Mouse (Mus musculus) R1 (cell line): ENCODE measurements at regions not wholly inside any gene's neighbourhood (a gene's known extent, or its start where the extent isn't known, plus 50 kb on each side); places are given as distances from the start of the nearest gene placed in this dataset.

ENCODE experiments used
- DNase-seq: peaks from one replicate; pipeline ENCODE4 v3.0.0-alpha.2; 2018; ENCODE audit warnings: low read depth, low spot score

DNA sequence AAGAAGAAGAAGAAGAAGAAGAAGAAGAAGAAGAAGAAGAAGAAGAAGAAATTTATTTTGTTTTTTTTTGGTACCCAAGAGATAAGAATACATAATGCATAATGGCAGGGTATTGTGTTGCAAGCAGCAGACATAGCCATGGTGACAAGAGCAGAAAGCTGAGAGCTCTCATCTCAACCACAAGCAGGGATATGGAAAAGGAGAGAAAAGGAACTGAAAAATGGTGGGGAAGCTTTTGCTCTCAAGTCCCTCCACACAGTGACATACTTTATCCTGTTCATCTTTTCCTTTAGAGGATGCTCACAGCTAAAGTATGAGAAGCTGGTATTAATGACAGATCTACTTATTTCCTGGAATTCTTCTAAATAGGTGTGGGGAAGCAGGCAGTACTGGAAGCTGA lies 115.2 kb upstream of the Pik3r1 start:
- no peak for DNase-seq

DNA sequence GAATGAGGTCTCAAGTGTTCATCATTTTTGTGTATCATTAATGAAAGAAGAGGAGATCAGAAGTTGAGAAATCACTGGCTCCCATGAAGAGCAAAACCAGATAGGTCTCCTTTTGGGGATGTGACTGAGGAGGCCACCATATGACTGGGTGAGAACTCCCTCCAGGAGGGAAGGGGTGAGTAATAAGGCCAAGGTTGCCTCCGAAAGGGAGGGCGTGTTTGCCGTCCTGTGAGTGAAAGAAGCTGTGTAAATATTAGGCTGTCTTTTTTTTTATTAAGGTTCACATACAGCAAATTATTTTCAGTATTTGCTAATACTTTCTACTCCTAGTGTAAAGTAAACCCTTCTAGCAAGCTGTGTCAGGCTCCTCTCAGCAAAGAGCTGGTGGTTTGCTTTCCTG lies 116.7 kb upstream of the Pik3r1 start:
- DNase-seq: no peak

DNA sequence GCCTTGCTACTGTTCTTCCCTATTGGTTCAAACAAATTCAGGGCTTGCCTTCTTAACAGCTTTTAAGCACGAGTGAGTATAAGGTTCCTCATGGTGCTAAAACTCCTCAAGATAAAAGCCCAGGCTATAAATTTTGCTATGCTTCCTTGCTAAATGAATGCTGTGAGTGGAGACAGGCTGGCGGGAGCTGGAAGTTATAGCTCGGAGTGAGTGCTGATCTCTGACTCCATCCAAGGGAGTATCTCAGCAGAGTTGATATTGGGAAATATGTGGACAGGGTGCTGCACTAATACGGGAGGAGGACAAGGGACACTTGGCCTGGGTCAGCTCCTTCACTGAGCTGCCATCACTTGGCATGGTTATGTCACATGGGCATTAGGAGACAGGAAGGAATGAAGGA lies 123.5 kb upstream of the Pik3r1 start:
- no peak for DNase-seq

DNA sequence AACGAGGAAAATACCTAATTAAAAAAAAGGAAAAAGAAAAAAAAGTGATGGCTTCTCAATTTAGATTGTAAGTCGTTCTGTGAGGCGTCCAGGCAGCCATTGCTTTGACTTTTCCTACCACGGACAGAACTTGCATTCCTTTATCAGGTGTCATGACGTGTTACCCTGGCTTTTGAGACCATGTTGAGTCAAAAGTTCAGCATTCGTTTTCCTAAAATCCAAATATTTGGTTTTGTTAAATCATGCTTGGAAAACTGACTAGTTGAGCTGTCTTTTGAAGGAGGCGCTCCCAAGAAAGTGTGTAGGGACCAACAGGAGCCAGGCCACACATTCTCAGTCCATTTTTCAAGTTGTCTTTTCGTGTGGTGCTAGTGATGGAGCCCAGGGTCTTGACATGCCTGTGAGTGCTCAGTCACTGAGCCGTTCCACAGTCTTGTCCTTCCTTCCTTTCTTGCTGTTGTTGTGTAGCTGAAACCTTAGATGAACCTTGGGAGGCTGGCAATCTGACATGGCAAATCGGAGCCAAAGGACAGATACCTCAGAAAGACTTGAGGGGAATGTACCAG lies 125.1 kb upstream of the Pik3r1 start:
- no peak for DNase-seq

DNA sequence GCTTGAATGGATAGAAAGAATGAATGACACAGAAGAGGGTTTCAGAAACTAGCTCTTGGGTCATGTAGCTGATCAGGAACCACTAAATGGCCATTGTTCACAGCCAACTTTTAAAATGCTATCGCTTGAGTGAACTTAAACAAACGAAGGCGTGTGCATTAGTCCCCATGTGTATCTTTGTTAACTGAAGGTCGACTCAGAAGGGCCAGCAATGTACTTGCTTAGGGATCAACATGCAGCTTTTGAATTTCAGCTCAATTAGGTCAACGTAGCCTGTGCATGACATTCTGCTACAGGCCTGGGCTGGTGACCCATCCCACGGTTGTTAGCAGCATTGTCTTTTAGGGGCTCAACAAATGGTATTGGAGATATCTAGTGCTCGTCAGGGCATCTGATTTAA lies 127.1 kb upstream of the Pik3r1 start:
- DNase-seq: no peak

DNA sequence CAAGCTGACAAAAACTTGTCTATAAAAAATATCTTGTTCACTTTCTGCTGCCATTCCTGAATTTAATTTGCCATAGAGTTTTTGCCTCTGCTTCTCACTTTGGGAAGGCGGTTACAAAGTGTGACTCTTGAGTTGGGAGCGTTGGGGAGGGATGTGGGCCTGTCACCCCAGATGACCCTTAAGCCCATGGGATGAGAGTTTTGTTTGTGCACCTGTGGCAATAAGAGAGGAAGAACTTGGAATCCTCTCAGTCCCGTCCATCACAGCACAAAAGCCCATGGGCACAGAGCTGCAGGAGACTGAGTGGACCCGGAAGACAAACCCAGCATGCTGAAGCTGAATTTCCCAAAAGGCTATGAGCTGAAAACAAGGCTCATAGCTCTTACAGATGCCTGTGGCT lies 127.7 kb upstream of the Pik3r1 start:
- no peak for DNase-seq

DNA sequence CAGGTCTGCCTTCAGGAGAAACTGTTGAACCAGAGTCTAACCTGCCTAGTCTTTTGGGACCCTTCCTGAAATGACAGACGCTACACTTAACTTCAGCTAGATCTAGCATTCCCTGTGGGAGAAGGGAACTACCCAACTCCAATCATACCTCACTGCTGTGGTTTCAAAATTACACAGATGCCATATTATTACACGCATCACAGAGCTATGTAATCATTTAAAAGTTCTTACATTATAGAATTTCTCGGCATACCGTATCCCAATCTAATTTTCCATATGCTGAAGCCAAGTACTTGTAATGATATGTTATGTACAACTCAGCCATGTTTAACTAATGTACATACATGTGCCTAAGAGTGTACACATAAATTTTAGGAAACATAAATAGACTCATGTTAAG lies 128.9 kb upstream of the Pik3r1 start:
- no peak for DNase-seq

DNA sequence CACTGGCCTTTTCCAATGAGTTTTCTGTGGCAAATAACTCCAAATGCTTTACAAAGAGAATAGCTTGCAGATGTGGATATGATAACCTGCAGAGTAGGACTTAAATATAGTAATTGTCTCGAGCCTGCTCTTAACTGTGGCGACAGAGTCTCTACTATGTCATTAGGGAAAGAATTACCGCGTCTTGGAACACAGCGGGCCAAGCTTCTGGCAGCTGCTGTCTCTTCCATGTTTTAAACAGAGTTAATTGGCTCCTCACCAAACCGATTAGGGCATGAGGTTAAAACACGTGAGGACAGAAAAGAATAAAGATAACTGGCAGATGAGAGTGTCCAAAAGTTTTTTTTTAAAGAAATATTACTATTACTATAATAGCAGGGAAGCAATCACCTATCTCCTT lies 134.2 kb upstream of the Pik3r1 start:
- no peak for DNase-seq

DNA sequence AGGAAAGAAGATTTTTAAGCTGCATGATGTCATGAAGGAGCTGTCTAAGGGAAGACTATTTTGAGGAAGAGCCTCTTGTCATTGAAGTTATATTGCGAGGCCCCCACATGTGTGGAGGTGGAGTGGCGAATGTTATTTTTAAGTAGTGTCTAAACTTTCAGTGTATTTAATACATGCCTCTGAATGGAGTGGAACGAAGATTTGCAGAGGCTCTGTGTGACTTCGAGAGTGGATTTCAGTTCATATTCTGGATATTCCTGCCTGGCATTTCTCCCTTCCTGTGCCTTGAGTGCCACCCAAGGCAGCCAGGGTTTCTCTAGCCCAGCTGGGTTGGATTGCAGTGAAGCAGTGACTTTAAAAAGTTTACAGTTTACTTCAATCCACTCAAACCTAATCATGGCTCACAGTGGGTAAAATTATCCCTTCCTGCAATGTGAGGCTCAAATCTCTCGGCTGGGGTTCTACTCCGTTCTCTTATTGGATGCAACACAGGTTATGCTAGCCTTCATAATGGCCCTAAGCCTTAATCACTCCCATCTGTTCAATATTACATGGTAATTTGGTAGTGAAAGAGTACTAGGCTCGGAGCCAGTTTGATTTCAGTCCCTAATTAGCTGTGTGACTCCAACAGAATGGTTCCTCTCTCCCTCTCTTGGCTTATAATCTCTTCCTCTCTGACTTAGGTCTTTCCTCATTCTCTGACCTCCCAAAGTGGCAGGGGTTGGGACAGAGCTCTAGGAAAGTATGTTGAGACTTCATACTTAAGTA lies 138.1 kb upstream of the Pik3r1 start:
- no peak for DNase-seq

DNA sequence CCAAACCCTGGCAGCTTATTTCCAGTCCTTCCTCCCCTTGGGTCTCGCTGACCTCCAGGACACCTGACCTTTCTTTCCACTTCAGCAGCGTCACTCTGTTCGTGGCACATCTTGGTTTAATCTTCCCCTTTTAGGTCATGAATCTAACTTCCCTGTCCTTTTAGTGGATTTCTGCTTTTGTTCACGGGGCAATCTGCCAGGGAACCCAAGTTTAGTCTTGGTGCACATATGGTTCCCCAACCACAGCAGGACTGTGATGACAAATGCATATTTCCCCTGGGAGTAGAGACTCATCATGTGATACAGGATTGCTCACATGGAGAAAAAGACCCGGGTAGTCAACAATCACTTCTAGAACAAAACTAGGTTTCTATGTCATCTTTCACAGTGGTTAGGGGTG lies 141.0 kb upstream of the Pik3r1 start:
- DNase-seq: no peak

DNA sequence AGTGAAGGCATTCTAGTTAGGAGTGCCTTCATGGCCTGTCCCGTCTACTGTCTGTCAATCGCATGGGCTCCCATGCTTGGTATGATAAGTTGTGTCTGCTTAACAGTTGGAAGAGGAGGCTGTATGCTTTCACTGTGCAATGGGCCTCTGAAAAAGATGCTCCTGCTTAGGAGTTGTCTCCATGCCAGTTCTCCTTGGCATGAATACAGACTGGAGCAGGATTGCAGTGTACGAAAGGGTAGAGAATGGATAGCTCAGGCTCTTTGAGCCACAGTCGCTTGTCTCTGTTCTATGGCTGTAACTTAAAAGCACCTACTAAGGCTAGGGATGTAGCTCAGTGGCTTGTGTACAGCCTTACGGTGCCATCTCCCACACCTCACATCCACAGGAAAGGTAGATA lies 142.7 kb upstream of the Pik3r1 start:
- no peak for DNase-seq

DNA sequence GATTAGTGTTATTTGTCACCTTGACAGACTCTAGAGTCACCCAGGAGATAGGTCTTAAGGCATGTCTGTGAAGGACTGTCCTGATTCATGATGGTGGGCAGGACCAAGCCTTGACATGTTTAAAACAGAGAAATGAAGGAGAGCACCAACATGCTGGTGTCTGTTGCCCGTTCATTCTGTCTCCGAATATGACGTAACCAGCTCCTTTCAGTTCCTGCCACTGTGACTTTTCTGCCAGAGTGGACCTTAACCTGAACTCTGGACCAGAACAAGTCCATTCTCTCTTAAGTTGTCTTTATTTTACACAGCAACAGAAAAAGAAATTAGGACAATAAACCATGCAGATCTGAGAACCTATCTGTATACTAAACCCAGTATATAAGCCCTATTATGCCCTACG lies 146.1 kb upstream of the Pik3r1 start:
- no peak for DNase-seq

DNA sequence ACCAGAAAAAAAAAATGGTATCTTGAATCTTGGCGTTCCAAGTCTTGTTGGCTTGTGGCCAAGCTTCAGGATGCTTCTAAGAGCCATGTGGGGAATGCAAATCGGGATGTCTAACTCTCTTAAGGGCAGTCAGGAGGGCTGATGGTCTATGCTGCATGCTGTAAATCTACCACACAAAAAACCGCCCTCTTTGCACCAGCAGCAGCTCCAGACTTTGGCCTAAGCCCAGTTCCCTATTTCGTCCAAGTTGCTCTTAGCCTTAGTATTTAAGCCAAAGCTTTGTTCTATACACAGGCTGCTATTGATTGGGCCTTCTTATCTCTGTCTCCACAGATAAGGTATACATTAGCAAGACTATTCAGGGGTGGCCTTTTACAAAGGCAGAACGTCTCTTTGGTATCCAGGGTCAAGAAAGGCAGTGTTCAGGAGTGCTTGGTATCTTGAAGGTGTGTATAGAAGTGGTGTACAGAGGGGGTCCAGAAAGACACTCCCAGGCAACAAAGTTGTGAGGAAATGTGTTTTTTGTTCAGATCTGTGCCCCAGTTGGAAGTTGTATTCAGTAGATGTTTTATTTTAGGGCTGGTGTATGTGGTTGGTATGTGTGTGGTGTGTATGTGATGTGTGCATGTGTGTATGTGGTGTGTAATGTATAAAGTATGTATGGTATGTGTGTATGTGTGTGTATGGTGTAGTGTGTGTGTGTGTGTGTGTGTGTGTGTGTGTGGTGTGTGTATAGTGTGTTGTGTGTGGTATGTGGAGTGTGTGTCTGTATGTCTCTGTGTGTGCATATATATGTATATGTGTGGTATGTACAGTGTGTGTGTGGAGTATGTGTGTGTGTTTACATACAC lies 146.9 kb upstream of the Pik3r1 start:
- DNase-seq: no peak

DNA sequence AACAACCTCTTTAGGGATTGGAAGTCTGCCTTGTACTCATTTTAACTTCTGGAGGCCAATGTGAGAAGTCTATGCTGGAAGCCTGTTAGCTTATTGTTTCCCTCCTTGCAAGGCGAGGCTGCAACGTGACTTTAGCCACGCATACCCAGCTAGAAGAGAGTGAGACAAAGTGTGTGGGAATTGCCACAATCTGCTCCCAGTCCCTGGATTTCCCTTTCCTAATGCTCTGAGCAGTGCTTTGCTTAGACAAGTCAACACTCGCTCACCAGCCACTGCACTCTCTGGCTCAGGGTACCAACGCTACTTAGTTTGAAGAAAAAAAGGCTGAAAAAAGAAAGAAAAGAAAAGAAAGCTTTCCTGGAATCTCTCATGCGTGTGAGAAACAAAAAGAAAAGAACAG lies 147.5 kb upstream of the Pik3r1 start:
- DNase-seq: no peak

DNA sequence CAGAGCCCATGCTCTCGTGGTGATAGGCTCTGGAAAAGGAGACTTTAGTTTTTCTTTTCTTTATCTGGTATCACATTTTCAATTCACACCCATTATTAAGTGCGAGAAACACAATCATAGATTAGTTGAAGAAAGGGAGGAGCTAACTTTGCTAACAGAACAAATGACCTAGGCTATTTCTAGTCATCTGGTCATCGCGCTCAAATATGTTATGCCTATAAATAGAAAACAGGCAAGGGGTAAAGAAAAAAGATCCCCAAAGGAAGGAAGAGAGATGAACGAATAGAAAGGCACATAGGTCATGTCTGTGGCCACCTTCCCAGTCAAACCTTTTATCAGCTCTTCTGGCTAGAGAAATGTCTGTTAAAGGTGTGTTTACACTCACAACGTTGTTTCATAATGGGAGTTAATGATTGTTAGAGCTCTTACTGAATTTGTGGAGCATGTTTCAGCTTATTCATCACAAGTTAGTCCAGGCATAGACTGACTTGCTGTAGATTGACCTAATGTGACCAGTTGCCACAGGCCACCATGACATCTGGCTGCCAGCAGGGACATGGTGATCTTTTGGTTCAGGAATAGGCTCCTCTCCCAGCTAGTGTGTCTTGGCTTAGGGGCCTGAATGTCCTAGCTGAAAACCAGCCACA lies 148.1 kb upstream of the Pik3r1 start:
- DNase-seq: no peak

DNA sequence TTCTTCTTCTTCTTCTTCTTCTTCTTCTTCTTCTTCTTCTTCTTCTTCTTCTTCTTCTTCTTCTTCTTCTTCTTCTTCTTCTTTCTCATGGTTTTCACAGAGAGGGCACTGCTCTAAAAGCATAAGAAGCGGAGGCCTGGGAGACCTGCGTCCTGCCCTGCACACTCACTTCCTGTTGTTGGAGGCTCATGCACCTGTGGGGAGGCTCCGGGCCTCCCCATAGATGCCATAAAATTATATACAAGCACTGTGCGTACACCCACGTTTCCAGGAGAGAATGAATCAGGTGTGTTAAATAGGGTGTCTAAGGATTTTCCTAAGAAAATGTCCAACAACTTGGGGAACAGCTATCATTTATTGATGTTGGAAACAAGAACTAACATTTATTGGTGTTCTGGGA lies 148.9 kb upstream of the Pik3r1 start:
- DNase-seq: no peak

DNA sequence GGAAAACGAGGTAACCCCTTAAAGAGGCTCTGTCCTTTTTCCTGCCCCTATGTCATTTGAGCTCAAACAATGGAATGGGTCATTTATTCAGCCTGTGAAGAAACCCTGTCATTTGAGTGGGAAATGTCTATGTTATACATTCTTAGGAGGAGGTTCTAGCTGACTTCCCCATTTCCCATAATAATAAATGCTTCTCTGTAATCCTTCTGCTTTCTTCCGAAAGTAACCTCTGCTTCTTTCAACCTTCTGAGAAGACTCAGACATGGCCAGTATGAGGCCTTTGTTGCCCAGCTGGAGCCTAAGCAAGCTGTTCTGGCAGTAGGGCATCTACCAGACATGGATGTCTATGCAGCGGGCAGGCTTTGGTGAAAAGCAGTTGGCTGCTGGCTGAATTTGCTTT lies 150.2 kb upstream of the Pik3r1 start:
- DNase-seq: no peak

DNA sequence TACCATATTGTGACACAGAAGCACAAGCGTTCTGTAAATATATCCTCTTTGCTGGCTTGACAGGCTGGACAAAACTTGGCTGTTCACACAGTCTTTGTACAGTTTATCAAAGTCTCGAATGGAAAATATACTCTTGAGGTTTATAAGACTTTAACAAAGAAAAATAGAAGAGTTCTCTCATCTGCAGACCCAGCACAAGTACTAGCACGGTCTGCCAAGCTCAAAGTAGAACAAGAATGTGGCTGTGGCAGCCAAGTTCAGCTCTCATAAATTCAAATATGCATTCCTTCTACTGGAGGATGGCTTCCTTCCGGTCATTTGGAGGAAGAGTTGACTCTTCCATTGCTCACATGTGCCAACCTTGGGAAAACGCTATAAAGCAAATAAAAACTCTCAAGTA lies 151.2 kb upstream of the Pik3r1 start:
- no peak for DNase-seq

DNA sequence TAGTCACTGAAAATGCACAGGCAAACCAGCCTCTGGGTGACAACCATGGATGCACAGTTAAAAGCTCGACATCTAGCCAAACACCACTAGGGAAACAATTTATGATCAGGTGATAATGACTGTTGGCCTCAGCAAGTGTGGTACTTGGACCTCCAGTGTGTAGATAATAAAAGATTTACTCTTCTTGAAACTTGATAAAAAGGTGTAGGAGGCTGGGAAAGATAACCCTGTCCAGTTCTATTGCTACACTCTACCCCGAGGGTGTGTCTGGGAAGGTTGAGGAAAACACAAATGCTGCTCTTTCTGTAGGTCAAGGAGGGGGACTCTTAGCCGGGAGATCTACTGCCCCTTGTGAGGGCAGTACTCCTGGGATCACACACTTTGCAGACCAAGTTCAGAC lies 152.4 kb upstream of the Pik3r1 start:
- no peak for DNase-seq

DNA sequence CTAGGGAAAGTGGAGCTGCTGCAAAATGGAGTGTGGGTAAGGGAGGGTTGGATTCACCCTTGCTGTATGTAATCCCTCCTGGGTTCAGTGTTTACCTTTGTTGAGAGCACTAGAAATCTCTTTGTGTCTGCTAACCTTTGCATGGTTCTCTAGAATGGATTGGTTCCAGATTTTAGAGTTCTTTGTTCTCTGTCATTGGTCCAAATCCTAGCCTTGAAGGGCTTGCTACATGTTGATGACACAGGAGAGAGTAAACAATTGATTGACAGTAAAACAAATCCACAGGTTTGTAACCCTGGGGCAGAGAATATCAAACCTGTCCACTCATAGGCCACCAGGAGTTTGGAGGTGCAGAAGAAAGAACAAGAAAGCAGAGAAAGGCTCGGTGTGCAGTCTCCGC lies 156.6 kb upstream of the Pik3r1 start:
- no peak for DNase-seq

DNA sequence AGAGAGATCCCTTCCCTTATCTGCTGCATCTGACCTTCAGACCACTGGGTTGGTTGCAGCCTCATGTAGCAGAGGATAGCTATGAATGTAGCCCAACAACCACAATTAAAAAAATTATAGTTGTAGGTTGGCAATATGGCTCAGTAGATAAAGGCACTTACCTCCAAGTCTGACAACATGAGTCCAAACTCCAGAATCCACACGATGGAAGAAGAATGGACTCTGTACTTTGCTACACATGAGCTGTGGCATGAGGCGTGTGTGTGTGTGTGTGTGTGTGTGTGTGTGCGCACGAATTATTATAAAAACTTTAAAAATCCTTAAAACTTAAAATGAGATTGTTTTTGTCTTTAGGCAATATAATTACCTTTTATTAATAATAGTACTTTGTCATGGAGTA lies 163.2 kb upstream of the Pik3r1 start:
- DNase-seq: no peak

DNA sequence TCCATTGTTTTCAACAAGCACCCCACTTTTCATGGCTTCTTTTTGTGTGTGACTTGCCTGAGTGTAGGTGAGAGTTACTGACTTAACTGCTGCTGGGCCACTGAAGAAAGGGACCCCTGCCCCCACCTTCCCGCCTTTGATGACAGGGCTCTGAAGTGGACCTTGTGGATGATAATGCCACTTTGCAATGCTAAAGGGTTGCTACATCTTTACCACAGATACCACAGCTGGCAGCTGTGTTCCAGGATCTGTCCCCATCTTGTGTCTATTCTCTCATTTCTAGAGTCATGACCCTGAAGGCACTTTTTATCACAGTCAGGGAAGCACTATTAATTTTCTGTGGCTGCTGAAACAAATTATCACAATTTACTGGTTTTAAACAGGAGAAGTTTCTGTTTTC lies 163.9 kb upstream of the Pik3r1 start:
- DNase-seq: no peak
